Mouse (Mus musculus): ENCODE data around the gene Nkain4.

DNA sequence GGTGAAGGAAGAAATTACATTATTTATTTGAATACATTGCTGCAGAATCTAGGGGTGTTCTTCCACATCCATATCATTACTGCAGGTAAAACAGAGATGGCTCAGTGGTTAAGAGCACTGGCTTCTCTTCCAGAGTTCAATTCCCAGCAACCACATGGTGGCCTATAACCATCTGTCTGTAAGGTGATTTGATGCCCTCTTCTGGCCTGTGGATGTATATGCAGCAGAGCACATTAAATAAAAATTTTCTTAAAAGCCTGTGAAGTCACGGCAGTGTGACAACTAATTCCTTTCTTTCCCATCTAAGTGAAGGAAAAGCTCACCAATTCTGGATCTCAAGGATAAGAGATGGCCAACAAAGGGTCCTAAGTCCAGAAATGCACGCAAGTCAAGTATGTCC lies 52.4 kb downstream of the Nkain4 start:
- TF ChIP-seq POLR2A (IDR thresholded peaks at IDR 0.05; ENCODE audit: insufficient read depth, low read length) = no peak
- TF ChIP-seq CTCF (IDR thresholded peaks at IDR 0.05; ENCODE audit: low read depth, low read length) = no peak
- TF ChIP-seq EP300 (IDR thresholded peaks at IDR 0.05; ENCODE audit: insufficient read depth, low read depth, low read length) = no peak
